Mouse (Mus musculus) testis, adult 2 months (tissue): ENCODE data around the gene Capn7. TPM values are rescaled to one million over a fixed set of nuclear protein-coding genes. Genes with fewer than 3 reads are reported as not detected.

Source experiments
- H3K27ac ChIP-seq: fragments of 200-500 bp; 2 replicates; pipeline ENCODE4 v1.5.1; 2012; ENCODE audit warnings: low read depth, low read length; ENCODE audit not compliant: control insufficient read depth, insufficient read depth
- H3K27me3 ChIP-seq: fragments of 200-500 bp; 2 replicates; pipeline ENCODE4 v1.6.1; 2012; ENCODE audit warnings: mild to moderate bottlenecking, low read length, moderate library complexity; ENCODE audit not compliant: control insufficient read depth, insufficient read depth
- H3K36me3 ChIP-seq: fragments of 200-500 bp; 2 replicates; pipeline ENCODE4 v1.6.1; 2012; ENCODE audit warnings: mild to moderate bottlenecking, low read length; ENCODE audit not compliant: control insufficient read depth, insufficient read depth
- H3K4me1 ChIP-seq: fragments of 200-500 bp; 2 replicates; pipeline ENCODE4 v1.6.1; 2012; ENCODE audit warnings: low read length; ENCODE audit not compliant: control insufficient read depth, insufficient read depth
- H3K4me3 ChIP-seq: fragments of 200-500 bp; 2 replicates; pipeline ENCODE4 v1.5.1; 2012; ENCODE audit warnings: low read depth, mild to moderate bottlenecking, low read length, moderate library complexity, mixed read lengths; ENCODE audit not compliant: control insufficient read depth
- CTCF ChIP-seq: fragments of 200-500 bp; IDR thresholded peaks from 2 replicates; pipeline ENCODE4 v1.5.1; 2012; ENCODE audit warnings: low read depth, mild to moderate bottlenecking, inconsistent platforms, low read length, moderate library complexity; ENCODE audit not compliant: control insufficient read depth, insufficient read depth, insufficient replicate concordance
- POLR2A ChIP-seq: fragments of 200-500 bp; IDR thresholded peaks from 2 replicates; pipeline ENCODE4 v1.6.1; 2012; ENCODE audit warnings: low read depth, mild to moderate bottlenecking, inconsistent platforms, low read length, moderate library complexity; ENCODE audit not compliant: control insufficient read depth
- polyA plus RNA-seq: library from polyadenylated mRNA; depleted of rRNA; stranded (reverse); fragments of >200 nt; gene quantifications from 2 replicates; pipeline ENCODE4 v1.2.3, GENCODE M21; 2012; rRNA removed

Capn7 gene
- polyA plus RNA-seq, result 6.5 and 8.5 TPM in 2 replicates

- peak; percentile 90 for TF ChIP-seq POLR2A
- no peak for TF ChIP-seq CTCF
- H3K36me3 ChIP-seq, result no peaks in the 10 kb centered on the region
- no peaks in the 10 kb centered on the region for H3K27me3 ChIP-seq
- peak within 1 kb of the TSS; percentile 90 for H3K27ac ChIP-seq
- H3K4me1 ChIP-seq, result peaks cover 2% of the 10 kb centered on the region; the same call in 1 of the 2 replicates
- H3K4me3 ChIP-seq, result peak within 1 kb of the TSS; percentile 95
Measured at GRCm38 (mm10) chr14:31336369-31337155, at the start of gene Capn7. Gene Capn7, plus strand, starts transcription at chr14:31336638.

DNA sequence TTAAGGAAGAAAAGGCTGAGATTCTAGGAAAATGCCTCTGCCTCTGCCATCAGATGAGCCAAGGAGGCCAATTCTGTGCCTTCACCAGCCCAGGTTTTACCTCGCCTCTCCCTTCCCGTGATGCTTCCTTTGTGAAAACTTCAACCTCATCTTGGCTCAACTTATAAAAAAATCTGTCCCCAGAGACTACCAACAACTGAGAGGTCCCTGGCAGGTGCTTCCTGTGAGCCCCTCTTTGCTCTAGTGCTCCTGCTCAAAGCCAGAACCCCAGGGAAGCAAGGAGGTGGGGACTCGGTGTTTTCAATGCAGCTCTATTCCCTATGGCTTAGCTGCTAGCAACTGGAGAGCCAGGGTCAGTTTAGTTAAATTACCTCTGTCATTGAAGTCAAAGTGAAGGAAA is 23.2 kb upstream of the Capn7 start:
- H3K4me1 ChIP-seq, result peaks cover 3% of the 10 kb centered on the region
- no peaks in the 10 kb centered on the region for H3K27me3 ChIP-seq
- no peaks in the 10 kb centered on the region; the same call in 1 of the 2 replicates for H3K36me3 ChIP-seq
- no peak overlapping the region for H3K27ac ChIP-seq
- no peak for TF ChIP-seq POLR2A
- no peak for TF ChIP-seq CTCF
- no peak overlapping the region for H3K4me3 ChIP-seq

GRCm38 (mm10) chr14:31316613-31317012 is 19.8 kb upstream of the Capn7 start:
- no peak overlapping the region for H3K4me3 ChIP-seq
- no peak overlapping the region for H3K27ac ChIP-seq
- no peaks in the 10 kb centered on the region for H3K4me1 ChIP-seq
- TF ChIP-seq POLR2A, result no peak
- TF ChIP-seq CTCF, result no peak
- H3K36me3 ChIP-seq, result peaks cover 1% of the 10 kb centered on the region
- no peaks in the 10 kb centered on the region for H3K27me3 ChIP-seq

DNA sequence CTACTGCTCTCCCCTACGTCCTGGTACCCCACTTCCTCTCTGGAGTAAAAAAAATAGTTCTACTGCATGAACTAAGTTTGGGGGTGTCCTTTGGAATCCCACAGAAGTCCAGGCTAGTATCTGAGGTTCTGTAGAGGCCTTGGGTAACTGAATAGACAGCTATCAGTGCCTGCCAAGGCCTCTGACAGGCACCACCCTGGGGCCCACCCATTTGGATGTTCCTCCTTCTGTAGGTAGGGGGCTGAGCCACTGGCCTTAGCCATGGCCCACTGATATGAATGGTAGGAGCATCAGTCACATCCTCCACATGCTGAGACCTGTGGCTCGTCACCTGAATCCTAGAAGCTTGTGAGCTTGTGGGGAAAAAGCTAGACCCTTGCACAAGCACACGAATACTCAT is 18.7 kb upstream of the Capn7 start:
- no peak overlapping the region for H3K4me3 ChIP-seq
- H3K27me3 ChIP-seq, result no peaks in the 10 kb centered on the region
- peaks cover 4% of the 10 kb centered on the region for H3K4me1 ChIP-seq
- H3K27ac ChIP-seq, result no peak overlapping the region
- TF ChIP-seq CTCF, result no peak
- no peak for TF ChIP-seq POLR2A
- peaks cover 1% of the 10 kb centered on the region for H3K36me3 ChIP-seq

GRCm38 (mm10) chr14:31319546-31319945 is 16.9 kb upstream of the Capn7 start:
- Histone ChIP-seq H3K36me3 (peaks cover 1% of the 10 kb centered on the region), H3K4me3 (no peak overlapping the region), H3K27me3 (no peaks in the 10 kb centered on the region), H3K4me1 (peaks cover 18% of the 10 kb centered on the region), H3K27ac (no peak overlapping the region)
- no peak for TF ChIP-seq CTCF
- no peak for TF ChIP-seq POLR2A

DNA sequence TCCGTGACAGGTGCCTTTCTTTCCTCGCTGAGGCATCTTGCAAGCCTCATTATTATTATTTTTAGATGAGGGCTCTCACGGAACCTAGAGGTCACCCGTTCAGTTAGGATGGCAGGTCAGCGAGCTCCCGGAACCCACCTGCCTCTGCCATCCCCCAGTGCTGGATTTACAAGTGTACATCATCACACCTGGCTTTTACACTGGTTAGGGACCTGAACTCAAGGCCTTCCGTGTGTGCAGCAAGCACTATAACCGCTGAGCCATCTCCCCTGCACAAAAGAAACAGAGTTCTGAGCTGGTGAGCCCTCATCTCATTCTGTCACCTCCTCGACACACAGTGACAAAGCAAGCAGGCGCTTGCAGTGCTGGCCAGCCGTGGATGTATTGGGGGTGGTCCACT is 15.3 kb upstream of the Capn7 start:
- TF ChIP-seq CTCF (no peak), POLR2A (no peak)
- H3K4me1 ChIP-seq, result peaks cover 21% of the 10 kb centered on the region
- H3K27me3 ChIP-seq, result no peaks in the 10 kb centered on the region
- H3K27ac ChIP-seq, result no peak overlapping the region
- H3K4me3 ChIP-seq, result no peak overlapping the region
- peaks cover 1% of the 10 kb centered on the region for H3K36me3 ChIP-seq

- no peak overlapping the region for H3K27ac ChIP-seq
- TF ChIP-seq POLR2A (no peak), CTCF (no peak)
- peaks cover 21% of the 10 kb centered on the region for H3K4me1 ChIP-seq
- H3K27me3 ChIP-seq, result no peaks in the 10 kb centered on the region
- peak overlapping the region; percentile 90 for H3K4me3 ChIP-seq
- peaks cover 1% of the 10 kb centered on the region for H3K36me3 ChIP-seq
Measured at GRCm38 (mm10) chr14:31322191-31322590, 14.2 kb upstream of the Capn7 start.
